Mouse (Mus musculus) embryo, embryonic 11 days (tissue): ENCODE measurements around the gene Magea5.
"Not testable (repeated sequence)": the region's sequence is repeated elsewhere in the genome, so short reads cannot be mapped to it uniquely, and the experiment has no call there.

Source experiments
- DNase-seq: peaks from one replicate; pipeline ENCODE4 v3.0.0-alpha.2; 2015

Magea5 gene

GRCm38 (mm10) chrX:155063045-155063444 lies at the start of gene Magea5:
Magea5 (minus strand) TSS chrX:155063145.
- DNase-seq, result not testable (repeated sequence)

GRCm38 (mm10) chrX:155098024-155098423 lies 35.1 kb upstream of the Magea5 start:
- peak; percentile 3 for DNase-seq

- DNase-seq, result not testable (repeated sequence)
These were observed 30.6 kb upstream of the Magea5 start, which contains the start of gene Magea2 for GRCm38 (mm10) chrX:155093566-155093965. Magea2 (minus strand) TSS chrX:155093666.

- not testable (repeated sequence) for DNase-seq
These were observed 26.7 kb upstream of the Magea5 start, which contains the start of gene Magea1 for GRCm38 (mm10) chrX:155089693-155090092. Magea1 (minus strand) TSS chrX:155089793.
